Mouse (Mus musculus) adrenal gland (tissue): ENCODE results near the gene Nom1.
"Not testable (repeated sequence)": the region's sequence is repeated elsewhere in the genome, so short reads cannot be mapped to it uniquely, and the experiment has no call there.

Source experiments
- intact Hi-C: fragments of 180-260 bp; cut with DNase I; formaldehyde crosslinking; loops from one replicate; pipeline ENCODE4 v1.15.1; 2025
- long read RNA-seq, 2 experiments: library from polyadenylated mRNA; unstranded; transcript quantifications; one replicate each; pipeline ENCODE4 v2.0.0; 2020; ENCODE audit warnings: borderline replicate concordance in 1 of 2; ENCODE audit not compliant: insufficient replicate concordance in 1 of 2

Gene Nom1
- long read RNA-seq, experiment 1, full-length matches to known transcripts: 11 of 25 reads
- long read RNA-seq, experiment 1, partial matches to known transcripts: 10 of 25 reads
- long read RNA-seq, experiment 1, other reads (novel, unspliced or antisense): 4 of 25 reads
- long read RNA-seq, experiment 2, full-length matches to known transcripts: 12 of 26 reads
- long read RNA-seq, experiment 2, partial matches to known transcripts: 12 of 26 reads
- long read RNA-seq, experiment 2, other reads (novel, unspliced or antisense): 2 of 26 reads

DNA sequence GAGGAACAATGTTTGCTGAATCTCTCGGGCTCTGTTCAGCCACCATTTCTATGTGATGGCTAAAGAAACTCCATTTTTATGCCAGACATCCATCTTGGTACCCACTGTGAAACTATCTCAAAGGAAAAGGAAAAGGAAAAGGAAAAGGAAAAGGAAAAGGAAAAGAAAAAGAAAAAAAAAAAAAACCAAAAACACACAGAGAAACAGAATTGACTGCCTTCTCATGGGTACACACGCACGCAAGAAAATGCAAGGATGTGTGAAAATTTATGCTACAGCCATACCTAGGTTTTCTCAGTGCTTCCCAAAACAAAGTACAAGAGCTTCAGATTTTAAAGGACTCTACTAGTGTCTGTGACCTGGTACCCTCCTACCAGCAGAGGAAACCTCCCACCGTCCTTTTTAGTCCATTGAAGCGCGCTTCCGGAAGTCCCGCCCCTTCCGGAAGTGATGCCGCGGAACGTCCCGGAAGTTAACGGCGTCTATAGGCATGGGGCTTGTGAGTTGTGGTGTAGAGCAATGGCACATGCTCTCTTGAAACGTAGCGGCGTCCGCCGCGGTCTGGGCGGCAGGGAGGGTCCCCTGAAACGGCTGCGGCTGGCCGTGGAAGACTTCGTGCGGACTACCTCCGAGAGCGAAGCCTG, at the start of gene Nom1:
TSS of gene Nom1 (plus strand) at position 437 of the 644 bp plus-strand sequence.
- intact Hi-C loops: no loop called here

DNA sequence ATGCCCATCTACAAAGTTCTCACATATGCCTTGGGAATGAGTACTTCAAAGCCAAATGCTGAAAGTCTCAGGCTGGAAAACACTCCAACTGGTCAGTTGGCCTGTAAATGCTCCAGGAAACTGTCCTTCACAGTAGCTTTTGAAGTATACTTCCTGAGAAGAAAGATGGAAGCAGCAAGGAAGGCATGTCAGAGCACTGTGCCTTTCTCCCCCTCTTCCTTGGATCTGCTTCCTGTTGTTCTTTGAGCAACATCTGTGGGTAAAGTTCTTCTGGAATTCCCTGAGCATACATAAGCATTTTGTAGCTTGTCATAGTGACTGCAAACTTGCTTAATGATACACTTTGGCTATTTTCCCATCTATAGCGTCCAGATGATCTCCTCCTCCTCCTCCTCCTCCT, 46.9 kb upstream of the Nom1 start:
- intact Hi-C loops: loop anchor here (5.0 kb wide), 1 partner anchor 300 kb away; no protein-coding TSS in a partner anchor

DNA sequence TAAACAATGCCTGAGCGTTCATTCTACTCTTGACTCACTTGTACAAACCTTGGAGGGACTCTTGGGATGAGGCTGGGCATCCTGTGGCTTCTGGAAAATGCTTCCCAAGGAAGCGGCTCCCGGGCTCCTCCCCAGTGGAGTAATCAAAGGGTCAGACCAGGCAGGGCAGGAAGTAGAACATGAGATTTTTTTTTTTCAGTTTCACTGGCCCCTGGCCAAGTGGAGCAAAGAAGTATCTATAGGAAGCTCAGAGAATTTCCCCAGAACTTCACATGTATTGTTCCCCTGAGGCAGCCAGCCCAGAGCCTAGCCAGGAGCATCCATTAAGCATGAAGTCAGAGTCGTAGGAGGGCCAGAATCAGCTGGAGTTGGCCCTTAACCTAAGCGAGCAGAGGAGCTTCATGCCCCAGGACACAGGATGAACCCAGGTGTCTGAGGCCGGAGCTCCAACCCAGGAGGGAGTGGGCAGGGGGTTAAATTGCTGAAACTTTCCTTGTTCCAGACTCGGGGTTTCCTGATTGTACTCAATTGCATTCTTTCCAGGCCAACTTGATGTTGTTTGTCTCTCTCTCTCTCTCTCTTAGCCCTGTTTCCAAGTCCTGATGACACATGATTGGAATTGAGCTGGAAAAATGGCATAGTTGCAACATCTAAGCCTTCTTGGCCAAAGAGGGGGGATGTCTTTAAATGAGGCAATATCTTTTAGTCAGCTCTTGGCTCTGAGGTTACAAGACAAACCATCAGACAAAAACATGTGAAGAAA, 46.1 kb upstream of the Nom1 start:
- intact Hi-C loops: loop anchor here (5.0 kb wide), 1 partner anchor 299 kb away; no protein-coding TSS in a partner anchor

DNA sequence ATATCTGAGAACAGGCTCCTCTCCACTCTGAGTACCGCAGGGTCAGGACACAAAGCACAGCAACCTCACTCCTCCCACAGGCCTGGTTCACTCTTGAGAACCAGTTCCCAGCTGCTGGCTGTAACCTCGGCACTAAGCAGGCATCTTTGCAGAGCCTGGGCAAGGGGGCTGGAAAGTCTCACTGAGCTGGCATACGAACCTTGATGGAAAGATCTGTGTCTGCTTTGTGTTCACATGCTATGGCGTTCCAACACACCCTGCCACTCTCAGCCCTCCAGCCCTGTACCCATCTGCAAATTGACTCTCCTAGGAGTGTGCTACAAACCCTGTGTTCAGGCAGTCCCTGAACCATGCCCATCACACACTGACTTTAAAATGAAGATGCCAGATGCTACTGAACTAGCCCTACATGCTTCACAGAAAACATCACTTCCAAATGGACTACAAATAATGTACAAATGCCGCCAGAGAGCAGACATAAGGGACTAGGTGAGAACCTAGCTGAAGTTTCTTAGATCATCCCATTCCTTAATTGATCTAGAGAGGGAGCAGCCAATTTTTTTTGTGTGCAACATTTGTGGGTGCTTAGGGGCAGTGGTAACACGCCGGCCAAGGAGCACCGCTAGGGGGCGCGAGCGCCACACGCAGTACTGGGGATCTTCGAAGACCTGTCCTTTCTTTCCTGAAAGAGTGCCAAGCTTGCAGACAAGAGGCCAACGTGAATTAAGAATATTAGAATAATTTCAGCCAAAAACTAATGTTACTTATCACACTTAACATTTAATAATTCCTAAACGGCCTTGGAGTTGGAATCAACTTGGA, 45.3 kb upstream of the Nom1 start:
- intact Hi-C loops: loop anchor here (5.0 kb wide), 1 partner anchor 298 kb away; no protein-coding TSS in a partner anchor

DNA sequence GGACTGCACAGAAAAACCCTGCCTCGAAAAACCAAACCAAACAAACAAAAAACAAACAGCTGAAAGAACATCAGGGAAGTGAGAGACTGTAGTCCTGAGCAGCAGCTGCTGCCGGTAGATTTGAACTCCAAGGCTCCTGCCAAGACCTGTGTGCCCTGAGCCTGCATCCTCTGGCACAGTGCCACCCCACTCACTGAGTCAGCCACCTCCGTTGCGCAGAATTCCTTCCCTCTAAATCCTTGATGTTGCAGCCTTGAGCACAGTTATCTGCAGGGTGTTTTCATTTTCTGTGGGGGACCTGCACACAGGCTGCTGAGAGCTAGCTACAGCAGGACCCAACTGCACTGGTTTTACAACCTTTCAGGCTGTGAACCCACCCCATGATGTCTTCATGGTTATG, 36.0 kb upstream of the Nom1 start:
- intact Hi-C loops: no loop called here

DNA sequence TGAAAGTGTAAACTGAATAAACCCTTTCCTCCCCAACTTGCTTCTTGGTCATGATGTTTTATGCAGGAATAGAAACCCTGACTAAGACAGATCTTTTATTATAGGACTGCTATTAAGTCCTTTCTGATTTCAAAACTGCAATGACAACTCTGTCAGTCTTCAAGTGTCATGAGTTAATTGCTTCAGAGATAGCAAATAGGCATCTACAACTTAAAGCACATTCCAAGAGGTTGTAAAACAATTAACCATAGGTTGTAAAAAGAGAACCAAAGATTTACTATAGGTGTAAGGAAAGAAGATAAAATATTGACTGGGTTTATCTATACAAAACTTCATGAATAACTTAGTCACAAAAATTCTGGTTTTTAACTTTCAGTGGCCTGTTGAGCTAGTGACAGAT, 23.6 kb upstream of the Nom1 start:
- intact Hi-C loops: no loop called here

DNA sequence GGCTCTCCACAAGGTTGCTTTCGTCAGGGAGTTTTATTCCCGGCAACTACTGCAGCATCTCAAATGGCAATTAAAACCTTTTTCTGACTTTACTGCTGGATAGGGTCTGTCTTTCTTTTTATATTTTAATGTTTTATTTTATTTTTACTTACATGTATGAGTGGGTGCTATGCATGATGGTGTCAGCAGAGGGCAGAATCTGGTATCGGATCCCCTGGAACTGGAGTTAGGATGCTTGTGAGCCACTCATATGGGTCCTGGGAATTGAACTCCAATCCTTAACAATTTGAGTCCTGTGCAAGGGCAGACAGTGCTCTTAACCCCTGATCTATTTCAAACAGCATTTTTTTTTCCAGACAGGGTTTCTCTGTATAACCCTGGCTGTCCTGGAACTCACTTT, 21.4 kb upstream of the Nom1 start:
- intact Hi-C loops: no loop called here

DNA sequence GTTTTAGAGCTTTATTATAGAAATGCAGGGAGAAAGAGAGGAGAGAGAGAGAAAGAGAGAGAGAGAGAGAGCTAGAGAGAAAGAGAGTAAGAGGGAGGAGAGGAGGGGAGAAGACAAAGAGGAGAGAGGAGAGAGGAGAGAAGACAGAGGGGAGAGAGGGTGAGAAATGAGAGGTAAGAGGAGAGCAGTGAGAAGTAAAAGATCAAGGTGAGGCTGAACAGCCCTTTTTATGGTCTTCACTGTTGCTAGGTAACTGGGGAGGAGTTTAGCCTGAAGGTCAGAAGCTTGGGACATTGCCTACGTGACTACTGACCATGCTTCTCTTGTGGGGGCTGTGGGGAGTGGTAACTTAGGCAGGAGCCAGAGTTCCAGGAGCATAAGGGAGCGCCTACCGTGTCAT, 11.1 kb upstream of the Nom1 start:
- intact Hi-C loops: not testable (repeated sequence)

DNA sequence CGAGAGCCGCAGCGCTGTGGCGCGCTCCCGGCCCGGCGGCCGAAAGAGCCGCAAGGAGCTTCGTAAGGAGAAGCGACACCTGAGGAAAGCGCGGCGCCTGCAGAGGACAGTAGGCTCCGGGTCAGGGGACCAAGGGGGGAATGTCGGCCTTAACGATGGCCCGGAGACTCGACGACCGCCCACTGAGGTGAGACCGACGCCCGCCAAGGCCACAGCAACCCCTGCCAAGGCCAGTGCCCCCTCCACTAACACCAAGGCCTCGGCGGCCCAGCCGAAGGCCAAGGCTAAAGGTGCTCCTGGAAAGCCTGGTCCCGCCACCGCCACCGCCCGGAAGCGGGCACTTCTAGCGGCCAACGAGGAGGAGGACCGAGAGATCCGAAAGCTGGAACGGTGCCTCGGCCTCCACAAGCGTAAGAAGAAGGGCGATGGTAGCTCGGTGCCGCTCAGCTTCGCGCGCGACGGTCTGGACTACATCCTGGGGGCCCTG, 451 bp downstream of the Nom1 start:
- intact Hi-C loops: no loop called here

DNA sequence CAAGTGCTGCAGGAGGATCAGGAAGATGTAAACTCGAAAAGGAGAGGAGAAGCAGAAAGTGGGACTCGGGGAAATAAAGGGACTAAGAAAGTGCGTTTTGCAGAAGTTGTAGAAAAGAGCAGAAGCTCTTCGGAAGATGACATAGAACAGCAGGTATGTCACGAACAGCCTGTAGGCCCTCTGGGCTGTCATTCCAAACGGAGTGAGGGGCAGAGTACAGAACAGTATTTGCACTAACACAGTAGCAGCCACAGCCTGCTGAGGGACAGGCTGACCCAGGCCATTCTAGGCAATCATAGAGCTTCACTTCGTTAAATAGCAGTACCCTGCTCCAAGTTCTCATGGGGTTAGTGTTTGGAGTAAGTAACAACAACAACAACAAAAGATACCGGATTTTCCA, 1.0 kb downstream of the Nom1 start:
- intact Hi-C loops: no loop called here

DNA sequence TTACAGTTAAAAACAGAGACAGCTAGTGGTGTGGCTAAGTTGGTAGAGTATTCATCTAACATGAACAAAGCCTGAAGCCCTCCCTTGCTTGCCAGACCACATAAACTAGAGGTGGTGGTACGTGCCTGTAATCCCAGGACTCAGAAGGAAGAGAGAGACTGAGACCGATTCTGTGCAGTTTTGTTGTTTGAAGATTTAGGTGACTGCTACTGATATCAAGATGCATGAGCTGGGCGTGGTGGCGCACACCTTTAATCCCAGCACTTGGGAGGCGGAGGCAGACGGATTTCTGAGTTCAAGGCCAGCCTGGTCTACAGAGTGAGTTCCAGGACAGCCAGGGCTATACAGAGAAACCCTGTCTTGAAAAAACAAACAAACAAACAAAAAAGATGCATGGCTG, 2.3 kb downstream of the Nom1 start:
- intact Hi-C loops: not testable (repeated sequence)

DNA sequence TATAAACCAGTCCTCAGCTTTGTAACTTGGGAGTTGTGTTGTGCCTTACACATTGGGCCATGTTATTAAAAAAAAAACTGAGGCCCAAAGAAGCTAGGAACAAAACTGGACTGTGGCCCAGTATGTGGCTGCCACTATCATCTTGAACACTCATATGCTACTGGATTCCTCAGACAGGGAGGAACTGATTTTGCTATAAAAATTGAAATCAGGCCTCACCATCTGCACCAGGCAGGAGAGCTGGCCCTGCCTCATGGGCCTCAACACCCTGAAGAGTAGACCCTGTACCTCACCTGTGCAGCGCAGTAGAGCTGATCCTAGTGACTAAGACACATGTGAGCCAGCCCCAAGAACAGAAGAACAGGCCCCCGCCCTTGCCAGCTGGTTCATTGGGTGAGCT, 10.8 kb downstream of the Nom1 start:
- intact Hi-C loops: no loop called here

DNA sequence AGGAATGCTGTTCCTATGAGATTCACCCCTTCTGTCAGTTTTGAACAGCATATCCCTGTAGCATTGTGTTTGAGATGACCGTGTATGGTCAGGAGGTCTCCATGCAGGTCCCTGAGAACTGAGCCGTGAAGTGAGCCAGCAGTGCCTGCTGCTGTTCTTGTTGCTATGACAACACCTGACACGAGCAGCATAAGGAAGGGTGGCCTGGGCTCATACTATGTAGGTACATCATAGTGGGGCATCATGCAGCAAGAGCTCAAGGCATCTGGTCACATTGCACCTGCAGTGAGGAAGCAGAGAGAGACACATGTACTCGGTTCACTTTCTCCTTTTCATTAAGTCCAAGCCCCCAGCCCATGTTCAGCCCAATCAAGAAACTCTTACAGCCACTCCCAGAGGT, 17.9 kb downstream of the Nom1 start:
- intact Hi-C loops: no loop called here

DNA sequence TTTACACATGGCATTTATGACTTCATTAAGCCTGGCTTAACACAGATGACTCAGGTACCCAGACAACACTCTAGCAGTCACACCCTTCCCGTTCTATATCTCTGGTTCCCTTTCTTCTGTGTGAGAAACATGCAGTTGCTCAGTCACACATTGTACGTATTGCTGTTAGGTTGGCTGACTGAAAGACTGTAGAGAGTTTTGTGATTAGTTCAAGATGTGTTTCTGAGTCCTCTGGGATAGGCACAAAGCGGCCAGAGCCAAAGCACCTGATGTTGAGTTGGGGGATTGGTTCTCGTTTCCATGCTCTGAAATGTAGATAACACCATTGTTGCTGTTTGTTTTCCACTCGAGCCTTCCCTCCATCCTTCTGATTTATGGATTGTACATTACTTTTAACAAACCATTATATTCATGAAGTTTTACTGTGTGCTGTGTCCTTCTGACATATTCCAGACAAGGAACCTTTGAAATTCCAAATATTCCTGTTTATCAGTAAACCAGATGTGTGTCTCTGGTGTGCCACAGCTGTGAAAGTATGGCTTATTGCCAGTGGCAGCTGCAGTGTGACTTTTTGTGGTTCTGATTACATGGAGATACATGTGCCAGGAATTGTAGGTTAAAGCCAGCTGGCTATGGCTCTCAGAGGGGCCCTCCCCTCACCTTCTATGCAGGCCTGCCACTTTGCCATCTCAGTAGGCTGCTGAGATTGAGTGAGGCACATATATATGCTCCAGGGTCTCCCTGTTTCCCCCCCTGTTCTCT, 22.6 kb downstream of the Nom1 start:
- intact Hi-C loops: no loop called here

DNA sequence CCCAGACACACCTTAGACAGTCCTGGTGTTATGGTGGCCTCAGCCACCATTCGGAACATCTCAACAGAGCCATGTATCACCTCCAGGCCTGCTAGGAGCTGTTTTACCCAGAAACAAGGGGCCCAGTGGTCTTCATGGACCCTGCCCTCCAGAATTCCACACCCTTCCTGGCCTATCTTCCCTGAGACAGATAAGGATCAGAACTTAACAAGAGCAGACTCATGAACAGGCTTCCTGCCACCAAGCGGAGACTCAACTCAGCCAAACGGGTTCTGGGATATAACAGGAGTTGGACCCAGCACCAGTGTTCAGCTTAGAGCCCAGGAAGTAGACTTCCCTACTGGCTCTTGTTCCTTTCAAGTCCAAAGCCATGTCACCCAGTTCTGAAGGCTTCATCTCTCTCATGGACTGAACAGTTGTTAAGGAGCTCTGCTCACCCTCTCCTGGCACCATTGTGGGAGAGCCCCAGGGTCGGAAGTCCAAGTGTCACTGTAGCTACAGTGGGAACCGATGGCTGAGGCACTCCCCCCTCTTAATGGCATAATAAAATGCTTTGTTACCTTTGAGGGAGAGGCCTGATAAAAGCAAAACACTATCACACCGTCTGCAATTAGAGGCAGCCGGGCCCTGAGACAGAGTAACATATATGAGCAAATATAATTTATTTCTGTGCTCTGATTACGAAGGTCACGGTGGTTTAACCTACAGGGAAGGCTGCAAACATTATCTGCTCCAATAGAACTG, 28.7 kb downstream of the Nom1 start:
- intact Hi-C loops: no loop called here

DNA sequence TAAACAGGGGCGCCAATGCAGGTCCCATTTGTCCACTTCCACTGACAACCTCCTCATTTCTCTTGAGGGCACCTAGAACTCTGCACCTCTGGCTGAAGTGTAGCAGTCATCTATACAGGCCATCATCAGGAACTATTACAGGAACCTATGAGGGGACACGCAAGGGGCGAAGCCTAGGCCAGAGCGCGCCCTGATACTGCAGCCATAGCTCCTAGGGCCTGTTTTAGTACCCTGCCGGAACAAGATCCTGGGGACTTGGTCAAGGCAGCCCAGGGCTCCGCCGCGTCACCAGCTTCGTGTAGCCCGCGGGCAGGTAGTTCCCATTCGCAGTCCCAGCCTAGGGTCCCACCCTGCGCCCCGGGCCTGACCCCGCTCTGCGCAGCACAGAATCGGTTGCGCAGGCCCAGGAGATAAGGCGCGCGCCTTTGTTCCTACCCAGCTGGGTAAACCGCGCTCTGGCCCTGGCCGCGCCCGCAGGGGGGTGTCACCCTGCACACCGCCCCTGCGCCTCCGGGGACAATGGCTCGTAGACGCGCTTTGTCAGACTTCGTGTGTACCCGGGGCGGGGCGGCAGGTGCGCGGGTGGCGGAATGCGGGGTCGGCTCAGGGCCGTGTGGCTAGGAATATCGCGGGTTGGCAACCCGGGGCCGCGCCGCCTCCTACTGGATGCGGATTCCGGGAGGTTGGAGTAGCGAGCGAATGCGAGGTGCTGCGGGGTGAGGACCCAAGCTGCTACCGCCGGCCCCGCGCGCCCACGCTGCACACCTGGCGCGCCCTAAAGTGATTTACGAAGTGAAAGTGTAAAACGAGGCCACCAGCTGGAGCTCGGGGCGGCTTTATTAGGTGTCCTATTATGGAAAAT, 33.3 kb downstream of the Nom1 start:
- intact Hi-C loops: no loop called here

DNA sequence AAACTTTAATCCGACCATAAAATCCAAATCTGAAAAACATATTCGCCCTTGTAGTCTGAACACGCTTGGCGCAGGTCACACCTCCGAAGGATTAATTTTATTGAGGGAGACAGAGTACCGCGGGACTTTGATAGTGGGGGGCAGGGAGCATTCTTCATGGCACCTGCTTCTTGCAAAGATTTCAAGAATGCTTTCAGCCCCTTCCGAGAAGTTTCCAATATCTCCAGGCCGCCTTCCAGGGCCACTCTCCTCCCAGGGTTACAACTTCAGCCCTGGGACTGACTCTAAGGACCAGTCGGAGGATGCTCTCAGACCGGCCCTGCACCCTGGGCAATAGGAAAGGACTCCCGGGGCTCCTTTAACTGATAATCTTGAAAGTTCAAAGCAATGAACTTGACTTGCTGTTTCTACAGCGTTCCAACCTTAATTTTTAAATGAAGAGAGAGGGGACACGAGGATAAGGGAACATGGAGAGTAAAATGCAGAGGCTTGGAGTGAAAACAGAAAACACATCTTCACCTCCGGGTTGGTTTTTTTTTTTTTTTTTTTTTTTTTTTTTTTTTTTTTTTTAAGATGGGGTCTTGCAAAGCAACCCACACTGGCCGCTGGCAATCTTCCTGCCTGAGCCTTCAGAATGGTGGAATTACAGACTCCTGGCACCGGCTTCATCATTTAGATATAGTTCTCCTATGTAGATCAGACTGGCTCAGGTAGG, 34.0 kb downstream of the Nom1 start:
- intact Hi-C loops: no loop called here

DNA sequence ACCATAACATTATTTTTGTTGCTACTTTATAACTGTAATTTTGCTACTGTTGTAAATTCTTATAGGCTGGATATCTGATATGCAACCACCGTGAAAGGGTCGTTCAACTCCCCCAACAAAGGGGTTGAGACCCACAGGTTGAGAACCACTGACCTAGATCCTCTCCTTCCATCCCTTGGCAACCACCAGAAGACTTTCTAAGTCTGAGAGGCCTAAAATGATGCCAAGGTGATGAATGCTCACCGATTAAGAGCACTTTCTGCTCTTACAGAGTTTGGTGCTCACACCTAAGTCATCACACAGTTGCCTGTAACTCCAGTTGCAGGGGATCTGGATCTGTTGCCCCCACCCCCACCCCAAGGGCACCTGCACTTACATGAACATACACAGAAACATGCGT, 35.0 kb downstream of the Nom1 start:
- intact Hi-C loops: no loop called here
